Mouse (Mus musculus): ENCODE measurements around the gene Lrig2. TPM values are rescaled to one million over a fixed set of nuclear protein-coding genes. Genes with fewer than 3 reads are reported as not detected.

Gene Lrig2
- polyA plus RNA-seq, 1 experiment from 2014 or later = 19.0 TPM

GRCm38 (mm10) chr3:104419990-104420389 lies 91.7 kb downstream of the Lrig2 start:
- no peak overlapping the region for H3K9ac ChIP-seq
- no peaks in the 10 kb centered on the region for H3K36me3 ChIP-seq
- no peaks in the 10 kb centered on the region for H3K9me3 ChIP-seq
- H3K27me3 ChIP-seq = no peaks in the 10 kb centered on the region
- no peak overlapping the region for H3K4me2 ChIP-seq
- WGBS = 63% methylated on average over 4 of the region's 4 CpGs
- no peak overlapping the region for H3K27ac ChIP-seq
- ATAC-seq (ENCODE audit: insufficient number of reproducible peaks, low FRiP score, low TSS enrichment, low read depth) = no peak
- no peaks in the 10 kb centered on the region for H3K4me1 ChIP-seq
- H3K4me3 ChIP-seq = no peak overlapping the region

- no peaks in the 10 kb centered on the region for H3K9me3 ChIP-seq
- H3K27me3 ChIP-seq = no peaks in the 10 kb centered on the region
- H3K27ac ChIP-seq = no peak overlapping the region
- H3K4me2 ChIP-seq = no peak overlapping the region
- H3K4me3 ChIP-seq = no peak overlapping the region
- H3K36me3 ChIP-seq = no peaks in the 10 kb centered on the region
- ATAC-seq (ENCODE audit: insufficient number of reproducible peaks, low FRiP score, low TSS enrichment, low read depth) = no peak
- H3K9ac ChIP-seq = no peak overlapping the region
- H3K4me1 ChIP-seq = 0 out of 2 replicates have a peak, but pooled peaks cover 4% of the 10 kb centered on the region
- WGBS = 62% methylated on average over 5 of the region's 5 CpGs
These were observed 94.9 kb downstream of the Lrig2 start for GRCm38 (mm10) chr3:104416806-104417205.

- Histone ChIP-seq H3K9me3 (no peaks in the 10 kb centered on the region), H3K36me3 (no peaks in the 10 kb centered on the region), H3K4me3 (no peak overlapping the region), H3K4me2 (no peak overlapping the region), H3K9ac (no peak overlapping the region), H3K27me3 (no peaks in the 10 kb centered on the region), H3K4me1 (0 out of 2 replicates have a peak, but pooled peaks cover 4% of the 10 kb centered on the region), H3K27ac (no peak overlapping the region)
- ATAC-seq (ENCODE audit: insufficient number of reproducible peaks, low FRiP score, low TSS enrichment, low read depth) = no peak
- WGBS = 30% methylated on average over 6 of the region's 6 CpGs
These were observed 99.2 kb downstream of the Lrig2 start for GRCm38 (mm10) chr3:104412482-104412881.

GRCm38 (mm10) chr3:104407506-104407905 lies 104.2 kb downstream of the Lrig2 start:
- 55% methylated on average over 7 of the region's 7 CpGs for WGBS
- H3K9me3 ChIP-seq = no peaks in the 10 kb centered on the region
- H3K4me3 ChIP-seq = no peak overlapping the region
- peaks cover 5% of the 10 kb centered on the region; the same call in 1 of the 2 replicates for H3K4me1 ChIP-seq
- H3K27ac ChIP-seq = no peak overlapping the region
- H3K36me3 ChIP-seq = no peaks in the 10 kb centered on the region
- no peak overlapping the region for H3K9ac ChIP-seq
- no peak overlapping the region for H3K4me2 ChIP-seq
- H3K27me3 ChIP-seq = no peaks in the 10 kb centered on the region
- no peak for ATAC-seq (ENCODE audit: insufficient number of reproducible peaks, low FRiP score, low TSS enrichment, low read depth)

- H3K27ac ChIP-seq = no peak overlapping the region
- H3K4me3 ChIP-seq = no peak overlapping the region
- H3K36me3 ChIP-seq = no peaks in the 10 kb centered on the region
- H3K27me3 ChIP-seq = no peaks in the 10 kb centered on the region
- ATAC-seq (ENCODE audit: insufficient number of reproducible peaks, low FRiP score, low TSS enrichment, low read depth) = no peak
- peaks cover 3% of the 10 kb centered on the region; the same call in 1 of the 2 replicates for H3K4me1 ChIP-seq
- 63% methylated on average over 4 of the region's 4 CpGs for WGBS
- H3K4me2 ChIP-seq = no peak overlapping the region
- H3K9ac ChIP-seq = no peak overlapping the region
- H3K9me3 ChIP-seq = no peaks in the 10 kb centered on the region
These were observed 108.1 kb downstream of the Lrig2 start for GRCm38 (mm10) chr3:104403582-104403981.

GRCm38 (mm10) chr3:104401176-104401575 lies 110.5 kb downstream of the Lrig2 start:
- Histone ChIP-seq H3K9ac (no peak overlapping the region), H3K4me1 (peaks cover 3% of the 10 kb centered on the region; the same call in 1 of the 2 replicates), H3K4me2 (no peak overlapping the region), H3K9me3 (no peaks in the 10 kb centered on the region), H3K27ac (no peak overlapping the region), H3K36me3 (no peaks in the 10 kb centered on the region), H3K4me3 (no peak overlapping the region), H3K27me3 (no peaks in the 10 kb centered on the region)
- ATAC-seq (ENCODE audit: insufficient number of reproducible peaks, low FRiP score, low TSS enrichment, low read depth) = no peak
- WGBS = 54% methylated on average over 2 of the region's 2 CpGs

GRCm38 (mm10) chr3:104400126-104400525 lies 111.6 kb downstream of the Lrig2 start:
- Histone ChIP-seq H3K27ac (no peak overlapping the region), H3K9me3 (no peaks in the 10 kb centered on the region), H3K4me1 (peaks cover 3% of the 10 kb centered on the region; the same call in 1 of the 2 replicates), H3K4me2 (no peak overlapping the region), H3K9ac (no peak overlapping the region), H3K36me3 (no peaks in the 10 kb centered on the region), H3K27me3 (no peaks in the 10 kb centered on the region), H3K4me3 (no peak overlapping the region)
- WGBS = 79% methylated on average over 5 of the region's 5 CpGs
- ATAC-seq (ENCODE audit: insufficient number of reproducible peaks, low FRiP score, low TSS enrichment, low read depth) = no peak

- H3K4me3 ChIP-seq = no peak overlapping the region
- peaks cover 3% of the 10 kb centered on the region; the same call in 1 of the 2 replicates for H3K4me1 ChIP-seq
- H3K27me3 ChIP-seq = no peaks in the 10 kb centered on the region
- H3K9ac ChIP-seq = no peak overlapping the region
- H3K9me3 ChIP-seq = no peaks in the 10 kb centered on the region
- ATAC-seq (ENCODE audit: insufficient number of reproducible peaks, low FRiP score, low TSS enrichment, low read depth) = no peak
- no peak overlapping the region for H3K4me2 ChIP-seq
- no peaks in the 10 kb centered on the region for H3K36me3 ChIP-seq
- no peak overlapping the region for H3K27ac ChIP-seq
- 65% methylated on average over 10 of the region's 10 CpGs for WGBS
These were observed 112.2 kb downstream of the Lrig2 start for GRCm38 (mm10) chr3:104399296-104400045.

- H3K4me3 ChIP-seq = no peak overlapping the region
- WGBS = 71% methylated on average over 9 of the region's 9 CpGs
- ATAC-seq (ENCODE audit: insufficient number of reproducible peaks, low FRiP score, low TSS enrichment, low read depth) = no peak
- no peak overlapping the region for H3K9ac ChIP-seq
- H3K27ac ChIP-seq = no peak overlapping the region
- H3K9me3 ChIP-seq = no peaks in the 10 kb centered on the region
- H3K4me2 ChIP-seq = no peak overlapping the region
- no peaks in the 10 kb centered on the region for H3K27me3 ChIP-seq
- no peaks in the 10 kb centered on the region for H3K4me1 ChIP-seq
- H3K36me3 ChIP-seq = no peaks in the 10 kb centered on the region
These were observed 114.4 kb downstream of the Lrig2 start for GRCm38 (mm10) chr3:104397316-104397715.

- H3K36me3 ChIP-seq = no peaks in the 10 kb centered on the region
- H3K9ac ChIP-seq = no peak overlapping the region
- H3K27me3 ChIP-seq = no peaks in the 10 kb centered on the region
- no peaks in the 10 kb centered on the region for H3K4me1 ChIP-seq
- WGBS = 27% methylated on average over 3 of the region's 3 CpGs
- no peak overlapping the region for H3K4me2 ChIP-seq
- H3K4me3 ChIP-seq = no peak overlapping the region
- no peak overlapping the region for H3K27ac ChIP-seq
- no peaks in the 10 kb centered on the region for H3K9me3 ChIP-seq
- ATAC-seq (ENCODE audit: insufficient number of reproducible peaks, low FRiP score, low TSS enrichment, low read depth) = no peak
These were observed 115.0 kb downstream of the Lrig2 start for GRCm38 (mm10) chr3:104396736-104397081.

- no peak overlapping the region for H3K9ac ChIP-seq
- no peaks in the 10 kb centered on the region for H3K9me3 ChIP-seq
- no peak overlapping the region for H3K4me3 ChIP-seq
- no peaks in the 10 kb centered on the region for H3K36me3 ChIP-seq
- no peaks in the 10 kb centered on the region for H3K4me1 ChIP-seq
- H3K4me2 ChIP-seq = no peak overlapping the region
- no peak for ATAC-seq (ENCODE audit: insufficient number of reproducible peaks, low FRiP score, low TSS enrichment, low read depth)
- H3K27me3 ChIP-seq = no peaks in the 10 kb centered on the region
- H3K27ac ChIP-seq = no peak overlapping the region
- WGBS = 72% methylated on average over 11 of the region's 11 CpGs
These were observed 115.5 kb downstream of the Lrig2 start for GRCm38 (mm10) chr3:104396067-104396735.

- Histone ChIP-seq H3K9ac (no peak overlapping the region), H3K4me2 (no peak overlapping the region), H3K4me1 (peaks cover 5% of the 10 kb centered on the region), H3K27ac (no peak overlapping the region), H3K9me3 (no peaks in the 10 kb centered on the region), H3K36me3 (no peaks in the 10 kb centered on the region), H3K4me3 (no peak overlapping the region), H3K27me3 (no peaks in the 10 kb centered on the region)
- 59% methylated on average over 10 of the region's 10 CpGs for WGBS
- ATAC-seq (ENCODE audit: insufficient number of reproducible peaks, low FRiP score, low TSS enrichment, low read depth) = no peak
These were observed 121.6 kb downstream of the Lrig2 start for GRCm38 (mm10) chr3:104390072-104390471.

Data from limb, embryonic 15.5 days (tissue).